Mouse (Mus musculus) testis, adult 2 months (tissue): ENCODE measurements around the gene 1700018B08Rik. TPM values are rescaled to one million over a fixed set of nuclear protein-coding genes. Genes with fewer than 3 reads are reported as not detected.

Experiments used
- H3K27ac ChIP-seq: fragments of 200-500 bp; 2 replicates; pipeline ENCODE4 v1.5.1; 2012; ENCODE audit warnings: low read depth, low read length; ENCODE audit not compliant: control insufficient read depth, insufficient read depth
- H3K27me3 ChIP-seq: fragments of 200-500 bp; 2 replicates; pipeline ENCODE4 v1.6.1; 2012; ENCODE audit warnings: mild to moderate bottlenecking, low read length, moderate library complexity; ENCODE audit not compliant: control insufficient read depth, insufficient read depth
- H3K36me3 ChIP-seq: fragments of 200-500 bp; 2 replicates; pipeline ENCODE4 v1.6.1; 2012; ENCODE audit warnings: mild to moderate bottlenecking, low read length; ENCODE audit not compliant: control insufficient read depth, insufficient read depth
- H3K4me1 ChIP-seq: fragments of 200-500 bp; 2 replicates; pipeline ENCODE4 v1.6.1; 2012; ENCODE audit warnings: low read length; ENCODE audit not compliant: control insufficient read depth, insufficient read depth
- H3K4me3 ChIP-seq: fragments of 200-500 bp; 2 replicates; pipeline ENCODE4 v1.5.1; 2012; ENCODE audit warnings: low read depth, mild to moderate bottlenecking, low read length, moderate library complexity, mixed read lengths; ENCODE audit not compliant: control insufficient read depth
- CTCF ChIP-seq: fragments of 200-500 bp; IDR thresholded peaks from 2 replicates; pipeline ENCODE4 v1.5.1; 2012; ENCODE audit warnings: low read depth, mild to moderate bottlenecking, inconsistent platforms, low read length, moderate library complexity; ENCODE audit not compliant: control insufficient read depth, insufficient read depth, insufficient replicate concordance
- POLR2A ChIP-seq: fragments of 200-500 bp; IDR thresholded peaks from 2 replicates; pipeline ENCODE4 v1.6.1; 2012; ENCODE audit warnings: low read depth, mild to moderate bottlenecking, inconsistent platforms, low read length, moderate library complexity; ENCODE audit not compliant: control insufficient read depth
- polyA plus RNA-seq: library from polyadenylated mRNA; depleted of rRNA; stranded (reverse); fragments of >200 nt; gene quantifications from 2 replicates; pipeline ENCODE4 v1.2.3, GENCODE M21; 2012

1700018B08Rik gene
- polyA plus RNA-seq, 1 experiment = 438 TPM

- Histone ChIP-seq H3K36me3 (no peaks in the 10 kb centered on the region), H3K27me3 (no peaks in the 10 kb centered on the region), H3K27ac (peak overlapping the region; percentile 72), H3K4me3 (peak overlapping the region; percentile 95), H3K4me1 (peaks cover 16% of the 10 kb centered on the region)
- TF ChIP-seq POLR2A = peak; percentile 75
- no peak for TF ChIP-seq CTCF
These were observed 41.2 kb upstream of the 1700018B08Rik start for GRCm38 (mm10) chr8:121585159-121585825.

DNA sequence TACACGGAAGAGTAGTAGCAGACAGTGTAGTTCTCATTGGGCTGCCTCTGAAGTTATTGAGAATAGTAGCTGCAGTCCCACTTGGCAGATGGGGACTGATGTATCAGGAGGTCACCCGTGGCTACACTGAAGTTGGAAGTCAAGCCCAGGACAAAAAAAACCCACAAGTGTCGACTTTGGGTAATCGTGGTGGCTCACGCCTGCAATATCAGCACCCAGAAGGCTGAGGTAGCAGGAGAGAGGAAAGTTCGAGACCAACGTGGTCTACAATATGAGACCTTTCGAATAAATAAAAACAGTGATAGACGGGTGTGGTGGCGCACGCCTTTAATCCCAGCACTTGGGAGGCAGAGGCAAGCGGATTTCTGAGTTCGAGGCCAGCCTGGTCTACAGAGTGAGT, 40.6 kb upstream of the 1700018B08Rik start:
- H3K4me1 ChIP-seq = peaks cover 15% of the 10 kb centered on the region
- H3K27ac ChIP-seq = no peak overlapping the region; the same call in 1 of the 2 replicates
- no peaks in the 10 kb centered on the region for H3K27me3 ChIP-seq
- TF ChIP-seq CTCF (no peak), POLR2A (no peak)
- no peaks in the 10 kb centered on the region for H3K36me3 ChIP-seq
- H3K4me3 ChIP-seq = peak overlapping the region; percentile 95

GRCm38 (mm10) chr8:121583653-121584052, 39.5 kb upstream of the 1700018B08Rik start:
- Histone ChIP-seq H3K4me3 (no peak overlapping the region), H3K27me3 (no peaks in the 10 kb centered on the region), H3K4me1 (peaks cover 14% of the 10 kb centered on the region), H3K36me3 (no peaks in the 10 kb centered on the region), H3K27ac (no peak overlapping the region)
- TF ChIP-seq POLR2A (no peak), CTCF (no peak)

DNA sequence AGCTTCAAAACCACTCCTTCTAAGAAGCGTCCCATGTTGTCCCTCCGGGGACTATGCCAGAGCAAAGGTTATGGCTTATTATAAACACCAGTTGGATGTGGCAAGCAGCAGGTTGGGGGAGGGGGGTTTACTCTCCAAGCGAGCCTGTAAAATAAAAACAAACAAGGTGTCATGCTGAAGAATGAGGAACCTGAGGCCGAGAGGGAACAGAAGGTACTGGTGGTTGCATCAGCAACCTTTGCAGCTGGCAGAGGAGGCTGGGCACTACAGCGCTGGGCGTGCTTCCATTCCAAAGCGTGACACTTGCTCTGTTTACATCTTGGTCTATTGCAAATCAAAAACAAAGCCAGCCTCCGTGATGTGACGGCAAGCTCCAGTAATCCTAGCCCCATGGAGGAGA, 36.3 kb upstream of the 1700018B08Rik start:
- Histone ChIP-seq H3K27ac (no peak overlapping the region), H3K27me3 (no peaks in the 10 kb centered on the region), H3K36me3 (no peaks in the 10 kb centered on the region), H3K4me1 (peaks cover 18% of the 10 kb centered on the region), H3K4me3 (no peak overlapping the region)
- no peak for TF ChIP-seq CTCF
- no peak for TF ChIP-seq POLR2A

DNA sequence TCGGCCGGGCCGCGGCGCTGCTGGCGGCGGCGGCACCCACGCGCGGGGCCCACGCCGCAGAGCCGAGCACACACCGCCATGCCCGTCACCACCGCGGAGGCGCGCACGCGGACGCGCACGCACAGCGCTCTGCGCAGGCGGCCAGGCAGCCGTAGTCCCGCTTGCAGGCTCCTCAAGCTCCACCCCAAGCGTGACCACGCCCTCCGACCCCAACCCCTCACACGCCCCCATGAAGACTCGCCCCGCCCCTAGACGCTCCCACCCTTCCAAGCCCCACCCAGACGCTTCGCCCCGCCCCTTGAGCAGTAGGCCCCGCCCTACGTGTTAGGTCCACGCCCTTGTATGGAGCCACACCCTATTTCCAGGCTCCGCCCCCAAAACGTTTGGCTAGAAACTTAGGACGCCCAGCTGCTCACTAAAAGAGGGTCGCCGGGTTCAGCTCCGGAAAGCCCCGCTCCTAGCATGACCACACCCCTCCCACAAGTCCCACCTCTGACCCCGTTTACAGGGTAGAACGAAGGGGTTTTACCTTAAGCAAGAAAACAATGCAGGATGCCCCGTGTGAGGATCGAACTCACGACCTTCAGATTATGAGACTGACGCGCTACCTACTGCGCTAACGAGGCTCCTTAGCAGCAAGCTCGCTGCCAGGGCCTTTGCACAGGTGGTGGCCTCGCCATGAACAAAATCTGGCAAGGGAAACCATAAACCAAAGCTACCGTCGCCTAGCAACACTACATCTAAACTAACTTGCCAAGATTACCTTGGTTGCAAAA, 34.7 kb upstream of the 1700018B08Rik start, which contains the start of gene Fbxo31:
Gene Fbxo31 (minus strand): TSS at position 131 of the 776 bp plus-strand sequence.
- peaks cover 14% of the 10 kb centered on the region for H3K4me1 ChIP-seq
- H3K36me3 ChIP-seq = no peaks in the 10 kb centered on the region
- H3K4me3 ChIP-seq = peak within 1 kb of the TSS; percentile 98
- H3K27ac ChIP-seq = peak within 1 kb of the TSS; percentile 60
- no peaks in the 10 kb centered on the region for H3K27me3 ChIP-seq
- TF ChIP-seq CTCF (no peak), POLR2A (peak; percentile 68)

GRCm38 (mm10) chr8:121577751-121578675, 33.9 kb upstream of the 1700018B08Rik start:
- no peaks in the 10 kb centered on the region for H3K27me3 ChIP-seq
- peak overlapping the region; percentile 98 for H3K4me3 ChIP-seq
- H3K27ac ChIP-seq = peak overlapping the region; percentile 60
- H3K4me1 ChIP-seq = peaks cover 14% of the 10 kb centered on the region
- no peaks in the 10 kb centered on the region for H3K36me3 ChIP-seq
- TF ChIP-seq POLR2A (no peak; the same call in 1 of the 2 replicates), CTCF (no peak)
